Mouse (Mus musculus): ENCODE results near the gene Nphs1. TPM values are rescaled to one million over a fixed set of nuclear protein-coding genes. Genes with fewer than 3 reads are reported as not detected.

The Nphs1 gene
- total and polyA plus RNA-seq, 3 experiments, result 1.0 to 2.4 TPM; not detected in 1

DNA sequence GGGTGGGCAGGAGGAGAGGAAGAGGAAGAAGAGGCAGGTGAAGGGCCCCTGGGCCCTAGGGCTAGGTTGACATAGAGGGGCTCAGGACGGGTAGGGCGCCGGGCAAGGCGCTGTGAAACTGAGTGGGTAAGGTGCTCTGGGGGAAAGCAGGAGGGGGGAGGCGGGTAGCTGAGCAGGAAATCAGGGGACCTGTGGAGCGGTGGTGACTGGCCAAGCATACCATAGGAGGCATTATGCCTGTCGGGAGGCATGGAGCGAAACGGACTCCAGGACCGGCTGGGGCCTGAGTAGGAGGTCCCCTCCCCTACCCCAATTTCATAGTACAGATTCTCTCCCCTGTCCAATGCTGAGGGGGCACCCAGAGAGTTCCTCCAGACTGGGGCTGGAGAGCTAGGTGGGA is 64.8 kb downstream of the Nphs1 start:
- dilution Hi-C loops (cut with MboI; ENCODE audit: extremely low pct_ligation_motif_present, extremely low pct_unique_long_range_greater_than_20kb, low sequenced_read_pairs), result no loop called here
- H3K4me3 ChIP-seq (replicated peaks in 1 of 3; ENCODE audit: low read depth in 2 of 3, low read length in 2 of 3, poor library complexity in 1 of 3), result no peak overlapping the region
- no peak for TF ChIP-seq RCOR1 (conservative IDR thresholded peaks at IDR 0.05; ENCODE audit: low read depth, low read length)
- TF ChIP-seq NELFE (IDR thresholded peaks at IDR 0.05; ENCODE audit: low read depth, low read length), result no peak
- TF ChIP-seq NRF1 (IDR thresholded peaks at IDR 0.05; ENCODE audit: low read depth, low read length), result no peak
- no peak for TF ChIP-seq USF2 (conservative IDR thresholded peaks at IDR 0.05; ENCODE audit: low read depth, low read length)
- peaks cover 9 to 52% of the 10 kb centered on the region in 2 experiments for H3K36me3 ChIP-seq (replicated peaks in 1 of 2; ENCODE audit: control insufficient read depth in 1 of 2, insufficient read depth in 1 of 2, low read length in 1 of 2)
- H3K9me3 ChIP-seq (replicated peaks; ENCODE audit: low read length), result no peaks in the 10 kb centered on the region
- peaks cover 10 to 18% of the 10 kb centered on the region in 2 experiments for H3K4me1 ChIP-seq (ENCODE audit: control insufficient read depth in 1 of 2, insufficient read depth in 2 of 2)
- no peak overlapping the region for H3K9ac ChIP-seq (ENCODE audit: insufficient read depth, low read depth)
- H3K27me3 ChIP-seq (replicated peaks), result no peaks in the 10 kb centered on the region
- in situ Hi-C loops (cut with MboI; ENCODE audit: low pct_ligation_motif_present, low pct_unique_long_range_greater_than_20kb, low sequenced_read_pairs), result no loop called here
- no peak overlapping the region for H3K4me2 ChIP-seq (ENCODE audit: insufficient read depth, low read depth, poor library complexity, severe bottlenecking)
- no peaks in the 10 kb centered on the region for H3K79me2 ChIP-seq (replicated peaks; ENCODE audit: control insufficient read depth, extremely low read depth, insufficient read depth, poor library complexity, severe bottlenecking)
- H3K27ac ChIP-seq (ENCODE audit: insufficient read depth, low read depth), result no peak overlapping the region
- no peak for DNase-seq (ENCODE audit: extremely low read depth)

- peak overlapping the region in 1 of 3 experiments; percentile 28 for H3K4me3 ChIP-seq (replicated peaks in 1 of 3; ENCODE audit: low read depth in 2 of 3, low read length in 2 of 3, poor library complexity in 1 of 3)
- dilution Hi-C loops (cut with MboI; ENCODE audit: extremely low pct_ligation_motif_present, extremely low pct_unique_long_range_greater_than_20kb, low sequenced_read_pairs) (no loop called here), in situ Hi-C loops (cut with MboI; ENCODE audit: low pct_ligation_motif_present, low pct_unique_long_range_greater_than_20kb, low sequenced_read_pairs) (no loop called here)
- H3K4me2 ChIP-seq (ENCODE audit: insufficient read depth, low read depth, poor library complexity, severe bottlenecking), result no peak overlapping the region
- no peaks in the 10 kb centered on the region for H3K79me2 ChIP-seq (replicated peaks; ENCODE audit: control insufficient read depth, extremely low read depth, insufficient read depth, poor library complexity, severe bottlenecking)
- H3K9me3 ChIP-seq (replicated peaks; ENCODE audit: low read length), result no peaks in the 10 kb centered on the region
- TF ChIP-seq USF1 (IDR thresholded peaks at IDR 0.05; ENCODE audit: low read depth, low read length) (no peak), SMC3 (IDR thresholded peaks at IDR 0.05; ENCODE audit: low read depth, low read length) (no peak), TCF12 (IDR thresholded peaks at IDR 0.05; ENCODE audit: low read depth, low read length) (no peak), ZKSCAN1 (IDR thresholded peaks at IDR 0.05; ENCODE audit: borderline replicate concordance, low read depth, low read length) (no peak), UBTF (IDR thresholded peaks at IDR 0.05; ENCODE audit: low read depth, low read length) (no peak), MAZ (IDR thresholded peaks at IDR 0.05; ENCODE audit: low read depth, low read length) (no peak), CTCF (conservative IDR thresholded peaks at IDR 0.05 in 1 of 2, IDR thresholded peaks at IDR 0.05 in 1 of 2; ENCODE audit: low read depth in 2 of 2, low read length in 2 of 2) (no peak), IRF4 (IDR thresholded peaks at IDR 0.05; ENCODE audit: low read depth, low read length) (no peak), PAX5 (IDR thresholded peaks at IDR 0.05; ENCODE audit: low read length) (no peak), GABPA (IDR thresholded peaks at IDR 0.05; ENCODE audit: insufficient replicate concordance, low read depth, low read length) (no peak), POLR2AphosphoS2 (IDR thresholded peaks at IDR 0.05; ENCODE audit: low read depth, low read length) (no peak)
- H3K27me3 ChIP-seq (replicated peaks), result no peaks in the 10 kb centered on the region
- peaks cover 21 to 68% of the 10 kb centered on the region in 2 experiments for H3K36me3 ChIP-seq (replicated peaks in 1 of 2; ENCODE audit: control insufficient read depth in 1 of 2, insufficient read depth in 1 of 2, low read length in 1 of 2)
- peak overlapping the region; percentile 83 for H3K27ac ChIP-seq (ENCODE audit: insufficient read depth, low read depth)
- DNase-seq (ENCODE audit: extremely low read depth), result peak; percentile 14
- no peak overlapping the region for H3K9ac ChIP-seq (ENCODE audit: insufficient read depth, low read depth)
- peaks cover 10 to 16% of the 10 kb centered on the region in 2 experiments for H3K4me1 ChIP-seq (ENCODE audit: control insufficient read depth in 1 of 2, insufficient read depth in 2 of 2)
Measured at GRCm38 (mm10) chr7:30524487-30524886, 66.4 kb downstream of the Nphs1 start.

Data from CH12.LX (cell line).